Mouse (Mus musculus) ovary, postnatal 14 days (tissue): ENCODE results near the gene Rarg.

Experiments used
- DNase-seq: peaks from one replicate; pipeline ENCODE4 v3.0.0; 2022; ENCODE audit warnings: low spot score

Rarg gene

DNA sequence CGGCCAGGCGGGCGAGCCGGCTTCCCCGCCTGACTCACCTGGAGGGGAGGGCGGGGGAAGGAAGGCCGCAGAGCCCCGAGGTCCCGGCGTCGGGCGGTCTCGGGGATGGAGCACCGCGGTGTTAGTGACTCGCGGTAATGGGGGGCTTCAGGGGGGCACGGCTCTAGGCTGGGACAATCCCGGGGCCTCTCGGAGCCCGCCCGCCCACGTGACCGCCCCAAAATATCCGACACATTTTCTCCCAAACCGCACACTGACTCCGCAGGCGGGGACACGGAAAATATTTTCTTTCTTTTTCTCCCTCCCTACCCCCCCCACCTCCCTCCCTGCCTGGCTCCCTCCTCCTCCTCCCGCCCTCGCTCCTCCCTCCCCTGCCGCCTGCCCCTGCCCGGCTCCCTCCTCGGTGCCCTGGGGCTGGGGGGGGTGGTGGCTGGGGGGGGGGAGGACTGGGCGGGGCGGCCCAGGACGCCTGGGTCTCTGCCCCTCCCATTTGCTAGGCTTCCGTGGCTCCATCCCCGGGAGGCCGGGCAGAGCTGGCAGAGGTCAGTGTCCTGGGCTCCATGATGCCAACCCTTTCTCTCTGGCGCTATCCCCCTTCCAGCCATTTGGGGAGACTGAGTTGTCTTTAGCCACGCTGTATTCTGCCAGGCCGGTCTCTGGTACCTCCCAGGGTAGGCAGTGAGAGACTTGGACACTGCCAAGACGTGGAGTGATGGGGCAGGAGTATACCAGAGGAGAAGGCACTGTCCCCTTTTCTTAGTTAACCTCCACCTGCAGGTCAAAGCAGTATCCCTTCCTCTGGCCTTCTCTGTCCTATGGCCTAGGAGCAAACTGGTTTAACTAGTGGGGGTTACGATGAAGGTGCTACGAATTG lies at the start of gene Rarg:
TSS of gene Rarg (minus strand) at position 316 of the 874 bp plus-strand sequence.
- no peak for DNase-seq

DNA sequence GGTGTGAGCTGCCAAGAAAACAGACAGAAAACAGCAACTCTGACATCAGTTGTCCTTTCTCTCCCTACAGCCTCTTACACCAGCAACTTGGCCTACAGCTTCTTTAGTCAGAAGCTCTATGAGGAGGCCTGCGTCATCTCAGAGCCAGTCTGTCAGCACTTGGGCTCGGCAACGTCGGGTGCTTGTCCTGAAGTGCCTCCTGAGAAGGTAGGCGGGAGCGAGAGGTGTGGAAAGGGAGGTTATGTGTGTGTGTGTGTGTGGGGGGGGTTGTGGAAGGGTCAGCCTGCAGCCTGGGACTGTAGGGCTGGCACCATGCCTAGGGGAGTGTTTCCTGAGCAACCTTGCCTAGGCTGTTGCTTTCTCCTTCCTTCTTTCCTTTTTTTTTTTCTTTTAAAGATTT lies 45.2 kb upstream of the Rarg start:
- DNase-seq: no peak

DNA sequence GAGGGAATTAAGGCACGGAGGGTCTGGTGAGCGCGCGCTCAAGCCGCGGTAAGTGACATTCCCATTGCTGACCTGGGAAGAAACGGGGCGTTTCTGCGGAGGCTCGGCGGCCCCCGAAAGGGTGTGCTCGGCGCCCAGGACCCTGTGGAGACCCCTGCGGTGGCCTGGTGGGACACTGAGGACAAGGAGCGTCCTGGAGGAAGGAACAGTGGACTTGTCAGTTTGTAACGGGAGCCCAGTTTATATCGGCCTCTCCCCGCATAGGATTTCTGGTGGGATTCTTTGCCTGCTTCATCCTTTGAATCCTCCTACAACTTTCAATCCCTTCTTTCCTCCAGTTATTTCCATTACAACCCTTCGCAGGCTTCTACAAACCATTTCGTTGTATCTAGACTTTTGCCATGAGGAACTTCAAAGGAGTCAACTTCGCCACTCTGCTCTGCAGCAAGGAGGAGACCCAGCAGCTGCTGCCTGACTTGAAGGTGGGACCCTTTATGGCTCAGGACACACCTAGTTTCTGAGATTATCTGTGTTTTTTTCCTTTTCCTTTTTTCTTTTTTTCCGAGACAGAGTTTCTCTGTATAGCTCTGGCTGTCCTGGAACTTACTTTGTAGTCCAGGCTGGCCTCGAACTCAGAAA lies 39.2 kb upstream of the Rarg start:
- DNase-seq: no peak

DNA sequence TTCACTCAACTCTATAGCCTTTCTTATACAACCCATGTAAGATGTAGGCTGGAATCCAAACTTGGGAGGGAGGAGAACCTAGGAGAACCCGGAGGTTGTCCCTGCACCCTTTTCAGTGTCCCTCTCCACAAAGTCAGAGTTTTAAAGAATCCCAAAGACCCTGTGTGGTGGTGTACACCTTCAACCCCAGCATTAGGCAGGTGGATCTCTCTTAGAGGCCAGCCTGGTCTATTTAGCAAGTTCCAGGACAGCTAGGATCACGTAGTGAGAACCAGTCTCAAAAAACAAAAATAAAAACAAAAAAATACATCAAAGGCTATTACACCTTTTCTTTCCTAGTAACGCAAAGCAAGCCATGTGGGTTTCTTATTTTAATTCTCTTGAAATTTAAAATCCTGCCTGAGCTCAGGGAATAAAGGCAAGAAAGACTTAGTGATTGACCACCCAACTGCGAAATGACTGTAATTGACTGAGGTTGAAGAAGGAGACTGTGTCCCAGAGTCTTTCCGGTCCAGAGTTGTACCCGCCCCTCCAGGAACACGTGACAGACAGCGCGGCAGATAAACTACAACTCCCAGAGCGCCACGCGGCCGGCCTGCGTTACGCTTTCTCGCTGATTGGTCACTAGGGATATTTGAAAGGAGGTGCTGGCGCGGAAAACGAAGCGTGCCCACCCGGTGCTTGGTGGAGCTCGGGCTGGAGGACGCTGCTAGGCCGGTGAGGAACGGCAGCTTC lies 38.5 kb upstream of the Rarg start, which contains the start of gene Espl1:
TSS of gene Espl1 (plus strand) at position 634 of the 735 bp plus-strand sequence.
- DNase-seq: peak; percentile 89

GRCm38 (mm10) chr15:102287395-102287794 lies 30.1 kb upstream of the Rarg start:
- no peak for DNase-seq

GRCm38 (mm10) chr15:102283648-102284047 lies 26.3 kb upstream of the Rarg start:
- no peak for DNase-seq

DNA sequence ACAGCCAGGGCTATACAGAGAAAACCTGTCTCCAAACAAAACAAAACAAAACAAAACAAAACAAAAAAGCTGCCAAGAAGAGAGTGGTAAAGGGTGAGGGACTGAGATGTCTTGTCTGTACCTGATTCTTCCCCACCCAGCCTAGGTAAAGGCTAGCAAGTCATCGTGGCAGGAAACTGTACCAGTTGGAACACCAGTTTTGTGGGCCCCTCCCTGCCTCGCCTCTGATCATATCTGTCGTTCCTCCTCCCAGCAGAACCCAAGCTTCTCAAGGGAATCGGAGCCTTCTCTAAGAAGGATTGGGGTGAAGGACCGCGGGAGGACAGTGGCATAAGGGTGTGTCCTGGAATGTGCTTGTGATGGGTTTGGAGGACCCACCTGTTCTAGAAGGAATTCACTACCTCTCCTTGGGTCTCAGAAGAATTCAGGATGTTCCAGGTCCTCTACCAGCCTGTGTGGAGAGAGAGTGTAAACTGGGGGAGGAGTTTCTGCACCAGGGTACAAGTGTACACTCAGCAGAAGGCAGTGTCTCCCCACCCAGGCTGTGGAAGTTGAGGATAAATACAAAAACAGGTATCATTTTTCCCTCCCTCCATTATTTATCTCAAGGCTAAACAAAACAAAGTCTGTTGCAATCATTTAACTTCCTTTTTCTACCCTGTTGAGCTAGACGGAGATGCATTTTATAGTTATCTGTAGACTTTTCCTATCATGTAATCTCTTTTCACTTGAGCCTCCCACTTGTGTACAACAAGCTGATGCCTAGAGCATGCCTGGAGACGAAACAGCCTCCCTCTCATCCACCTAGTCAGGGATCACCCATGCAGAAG lies 25.4 kb upstream of the Rarg start:
- no peak for DNase-seq

- DNase-seq: no peak
These were observed 23.3 kb upstream of the Rarg start for GRCm38 (mm10) chr15:102280623-102281022.

DNA sequence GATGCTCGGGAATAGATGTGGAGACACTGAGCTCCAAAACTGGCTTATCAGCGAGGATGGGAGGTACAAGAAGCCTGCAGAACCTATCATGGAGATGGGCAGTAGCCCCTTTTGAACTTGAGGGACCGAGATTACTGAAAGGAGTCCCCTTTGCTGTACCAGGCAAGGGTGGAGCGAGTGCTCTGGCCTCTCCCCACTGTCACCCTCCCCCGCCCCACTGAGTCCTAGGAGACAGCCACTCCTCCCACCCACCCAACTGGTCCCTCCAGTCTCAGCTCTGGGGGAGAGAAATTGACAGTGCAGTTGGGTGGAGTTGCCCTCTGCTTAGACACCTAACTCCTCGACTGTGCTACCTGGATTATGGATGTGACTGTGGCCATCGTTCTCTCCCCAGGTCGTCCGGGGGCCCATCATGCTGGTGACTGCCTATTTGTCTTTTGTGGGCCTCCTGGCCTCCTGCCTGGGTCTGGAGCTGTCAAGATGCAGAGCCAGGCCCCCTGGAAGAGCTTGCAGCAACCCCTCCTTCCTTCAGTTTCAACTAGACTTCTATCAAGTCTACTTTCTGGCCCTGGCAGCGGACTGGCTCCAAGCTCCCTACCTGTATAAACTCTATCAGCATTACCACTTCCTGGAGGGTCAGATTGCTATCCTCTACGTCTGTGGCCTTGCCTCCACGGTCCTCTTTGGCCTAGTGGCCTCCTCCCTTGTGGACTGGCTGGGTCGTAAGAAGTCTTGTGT lies 22.6 kb upstream of the Rarg start:
- no peak for DNase-seq

DNA sequence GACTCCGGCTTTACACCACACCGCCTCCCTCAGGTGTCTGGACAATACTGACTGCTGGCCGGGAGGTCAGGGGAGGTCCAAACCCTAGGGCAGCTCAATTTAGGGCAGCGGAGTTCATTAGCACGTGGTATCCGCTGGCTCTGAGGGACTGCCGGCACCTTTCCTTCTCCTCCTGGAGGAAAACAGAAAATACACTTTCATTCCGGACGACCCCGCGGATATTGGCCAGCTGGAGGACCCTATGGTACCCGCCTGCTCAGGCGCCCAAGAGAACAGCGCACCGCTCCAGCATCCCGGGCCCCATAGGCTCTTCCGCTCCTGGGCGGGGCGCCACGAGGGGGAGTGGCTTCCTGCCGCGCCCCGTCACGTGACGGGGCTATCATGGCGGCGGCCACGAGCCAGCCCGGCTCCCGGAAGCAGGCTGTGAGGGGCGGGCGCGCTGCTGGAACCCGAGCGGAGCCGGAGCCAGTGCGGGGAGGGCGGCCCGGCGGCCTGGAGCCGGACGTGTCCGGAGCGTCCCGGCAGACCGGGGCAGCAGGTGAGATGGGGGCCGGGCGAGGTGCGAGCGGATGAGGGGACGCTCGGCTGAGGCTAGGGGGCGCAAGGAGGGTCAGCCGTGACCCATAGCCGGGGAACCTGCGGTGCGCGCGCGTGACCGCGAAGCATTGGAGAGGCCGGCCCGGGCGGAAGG lies 21.9 kb upstream of the Rarg start, which contains the start of gene Mfsd5:
TSS of gene Mfsd5 (plus strand) at position 363 of the 691 bp plus-strand sequence.
- peak; percentile 76 for DNase-seq

- DNase-seq: no peak
These were observed 21.4 kb upstream of the Rarg start for GRCm38 (mm10) chr15:102278726-102279091.

DNA sequence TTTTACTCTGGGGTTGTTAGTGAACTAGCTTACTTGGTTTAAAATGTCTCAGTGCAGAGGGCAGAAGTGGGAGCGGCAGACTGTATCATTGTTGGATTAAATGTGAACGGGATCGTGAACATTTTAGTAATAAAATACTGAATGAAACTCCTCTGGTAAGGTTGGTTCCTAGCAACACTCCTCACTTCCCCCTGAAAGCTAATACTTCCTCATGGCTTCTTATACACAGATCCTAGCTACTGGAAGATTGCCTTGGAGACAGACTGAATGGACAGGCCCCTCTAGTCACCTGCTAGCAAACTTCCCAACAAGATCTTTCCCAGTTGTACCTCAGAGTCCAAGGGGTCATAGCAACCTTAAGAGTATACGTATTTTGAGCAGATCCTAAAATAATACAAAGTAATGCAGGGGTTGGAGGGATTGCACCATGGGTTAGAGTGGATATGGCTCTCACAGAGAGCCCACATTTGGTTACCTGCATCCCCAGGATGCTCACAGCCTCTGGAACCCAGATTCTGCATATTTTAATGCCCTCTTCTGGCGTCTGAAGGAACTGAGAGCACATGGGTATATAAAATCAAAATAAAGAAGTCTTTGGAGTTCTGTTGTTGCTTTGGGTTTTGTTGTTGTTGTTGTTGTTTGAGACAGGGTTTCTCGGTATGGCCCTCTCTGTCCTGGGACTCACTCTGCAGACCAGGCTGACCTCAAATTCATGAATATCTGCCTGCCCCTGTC lies 16.8 kb upstream of the Rarg start:
- no peak for DNase-seq

- DNase-seq: no peak
These were observed 14.1 kb upstream of the Rarg start for GRCm38 (mm10) chr15:102271441-102271840.

GRCm38 (mm10) chr15:102270274-102270960 lies 13.1 kb upstream of the Rarg start, which contains the start of gene Gm9918:
Gene Gm9918, plus strand, starts transcription at chr15:102270563.
- no peak for DNase-seq

DNA sequence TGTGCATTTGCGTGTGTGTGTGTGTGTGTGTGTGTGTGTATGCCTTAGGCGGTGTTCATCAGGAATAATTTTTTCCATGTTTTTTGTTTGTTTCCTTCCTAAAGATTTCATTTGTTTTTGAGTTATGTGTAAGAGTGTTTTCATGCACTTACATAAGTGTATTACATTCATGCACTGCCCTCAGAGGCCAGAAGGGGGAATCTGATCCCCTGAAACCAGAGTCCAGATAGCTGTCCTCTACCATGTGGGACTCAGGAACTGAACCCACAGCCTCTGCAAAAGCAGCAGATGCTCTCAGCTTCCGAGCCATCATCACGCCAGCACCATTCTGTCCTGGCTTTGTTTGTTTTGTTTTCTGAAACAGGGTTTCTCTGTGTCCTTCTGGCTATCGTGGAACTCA lies 8.2 kb upstream of the Rarg start:
- DNase-seq: no peak

GRCm38 (mm10) chr15:102263037-102263436 lies 5.7 kb upstream of the Rarg start:
- no peak for DNase-seq

GRCm38 (mm10) chr15:102262582-102262981 lies 5.3 kb upstream of the Rarg start:
- DNase-seq: no peak

GRCm38 (mm10) chr15:102258581-102259253 lies 1.4 kb upstream of the Rarg start:
- DNase-seq: no peak
